Mouse (Mus musculus): ENCODE measurements around the gene Ift88. TPM values are rescaled to one million over a fixed set of nuclear protein-coding genes. Genes with fewer than 3 reads are reported as not detected.
A peak's percentile ranks its signal among the peaks of the same experiment; 100 is the strongest.

The Ift88 gene
- polyA plus RNA-seq, 1 experiment, result not detected

DNA sequence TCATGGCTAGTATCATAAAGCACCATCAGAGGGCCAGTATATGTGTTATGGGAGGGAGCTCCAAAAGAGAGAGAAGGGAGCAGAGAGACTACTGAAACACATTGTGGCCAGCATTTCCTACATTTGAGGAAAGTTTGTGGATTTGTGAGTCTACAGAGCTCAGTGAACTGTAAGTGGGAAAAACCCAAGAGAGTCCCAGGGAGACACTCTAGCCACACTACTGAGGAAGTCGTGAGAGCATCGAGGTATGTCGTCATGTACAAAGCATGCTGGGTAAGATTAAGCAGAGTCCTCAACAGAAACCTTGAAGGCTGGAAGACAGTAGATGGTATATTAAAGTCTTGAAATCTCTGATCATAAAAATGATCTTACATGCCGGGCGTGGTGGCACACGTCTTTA, 60.3 kb downstream of the Ift88 start:
- TF ChIP-seq TAL1 (IDR thresholded peaks at IDR 0.05; ENCODE audit: low read length) (no peak), GATA1 (IDR thresholded peaks at IDR 0.05; ENCODE audit: low read length) (no peak)

DNA sequence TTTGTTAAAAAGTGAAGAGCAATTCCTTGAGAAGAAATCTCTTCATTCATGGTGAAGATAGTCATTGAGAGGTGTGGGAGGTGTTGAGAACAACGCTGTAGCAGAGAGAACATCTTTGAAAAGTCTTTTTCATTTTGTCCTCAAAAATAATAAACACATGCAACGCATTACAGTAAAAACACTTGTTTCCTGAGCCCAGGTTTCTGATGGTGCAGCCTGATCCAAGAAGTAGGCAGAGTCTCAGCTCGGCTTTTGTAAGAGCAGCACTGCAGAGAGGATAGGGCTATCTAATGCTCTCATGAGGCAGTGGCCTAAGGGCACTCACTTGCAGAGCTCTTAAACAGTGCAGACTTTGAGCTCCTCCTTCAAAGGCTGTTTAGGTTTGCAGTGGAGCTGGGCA, 65.8 kb downstream of the Ift88 start:
- H3K27me3 ChIP-seq (ENCODE audit: control insufficient read depth), result no peaks in the 10 kb centered on the region
- TF ChIP-seq GATA1 (IDR thresholded peaks at IDR 0.05; ENCODE audit: low read length) (no peak), TAL1 (IDR thresholded peaks at IDR 0.05; ENCODE audit: low read length) (no peak)
- H3K4me3 ChIP-seq (replicated peaks), result no peak overlapping the region
- H3K36me3 ChIP-seq (ENCODE audit: control insufficient read depth), result no peaks in the 10 kb centered on the region
- H3K4me1 ChIP-seq (ENCODE audit: control insufficient read depth), result no peaks in the 10 kb centered on the region
- no peaks in the 10 kb centered on the region for H3K9me3 ChIP-seq (ENCODE audit: control insufficient read depth, low read length)

More for the DNA sequence above, 60.3 kb downstream of the Ift88 start:
- Histone ChIP-seq H3K36me3 (ENCODE audit: control insufficient read depth) (no peaks in the 10 kb centered on the region), H3K4me3 (replicated peaks) (no peak overlapping the region), H3K4me1 (ENCODE audit: control insufficient read depth) (no peaks in the 10 kb centered on the region), H3K27me3 (ENCODE audit: control insufficient read depth) (no peaks in the 10 kb centered on the region), H3K9me3 (ENCODE audit: control insufficient read depth, low read length) (no peaks in the 10 kb centered on the region)

DNA sequence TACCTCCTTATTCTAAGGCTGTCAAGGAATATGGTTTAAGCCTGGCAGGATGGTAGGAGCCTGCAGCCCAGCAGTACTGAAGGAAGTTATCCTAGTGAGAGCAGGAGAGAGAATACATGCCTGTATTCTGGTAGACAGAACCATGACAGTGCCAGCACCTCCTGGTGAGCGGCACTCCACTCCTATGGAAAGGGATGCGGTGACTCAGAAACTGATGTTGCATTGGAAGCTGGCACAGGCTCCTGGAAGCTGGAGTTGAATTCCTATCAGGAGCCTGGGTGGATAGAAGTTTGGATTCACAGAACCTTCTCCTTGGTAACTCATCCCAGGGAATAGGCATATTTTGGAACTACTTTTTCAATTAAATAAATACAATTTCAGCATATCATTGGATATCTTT, 70.0 kb downstream of the Ift88 start:
- no peak for TF ChIP-seq GATA1 (IDR thresholded peaks at IDR 0.05; ENCODE audit: low read length)
- no peak for TF ChIP-seq TAL1 (IDR thresholded peaks at IDR 0.05; ENCODE audit: low read length)
- H3K36me3 ChIP-seq (ENCODE audit: control insufficient read depth), result no peaks in the 10 kb centered on the region
- H3K9me3 ChIP-seq (ENCODE audit: control insufficient read depth, low read length), result no peaks in the 10 kb centered on the region
- no peak overlapping the region for H3K4me3 ChIP-seq (replicated peaks)
- no peaks in the 10 kb centered on the region for H3K27me3 ChIP-seq (ENCODE audit: control insufficient read depth)
- H3K4me1 ChIP-seq (ENCODE audit: control insufficient read depth), result no peaks in the 10 kb centered on the region

DNA sequence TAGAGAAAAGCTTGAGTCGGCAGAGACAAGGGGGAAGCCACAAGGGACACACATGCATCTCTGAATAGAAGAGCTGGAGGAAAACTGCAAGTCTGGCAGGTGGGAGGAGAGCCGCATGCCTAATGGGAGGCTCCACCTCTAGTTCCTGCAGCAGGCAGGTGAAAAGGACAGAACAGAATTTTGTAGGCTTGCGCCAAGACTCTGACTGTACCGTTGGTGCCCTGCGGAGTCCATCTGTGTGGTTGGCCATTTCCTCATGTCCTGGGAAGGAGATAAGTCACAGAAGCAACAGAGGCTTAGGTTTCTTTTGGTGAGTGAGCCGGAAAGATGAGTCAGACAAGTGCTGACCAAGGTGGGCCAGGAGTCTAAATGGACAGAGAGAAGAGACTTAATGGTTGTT, 79.9 kb downstream of the Ift88 start:
- H3K4me1 ChIP-seq (ENCODE audit: control insufficient read depth), result peaks cover 2% of the 10 kb centered on the region; the same call in 1 of the 2 replicates
- TF ChIP-seq GATA1 (IDR thresholded peaks at IDR 0.05; ENCODE audit: low read length) (no peak), TAL1 (IDR thresholded peaks at IDR 0.05; ENCODE audit: low read length) (no peak)

DNA sequence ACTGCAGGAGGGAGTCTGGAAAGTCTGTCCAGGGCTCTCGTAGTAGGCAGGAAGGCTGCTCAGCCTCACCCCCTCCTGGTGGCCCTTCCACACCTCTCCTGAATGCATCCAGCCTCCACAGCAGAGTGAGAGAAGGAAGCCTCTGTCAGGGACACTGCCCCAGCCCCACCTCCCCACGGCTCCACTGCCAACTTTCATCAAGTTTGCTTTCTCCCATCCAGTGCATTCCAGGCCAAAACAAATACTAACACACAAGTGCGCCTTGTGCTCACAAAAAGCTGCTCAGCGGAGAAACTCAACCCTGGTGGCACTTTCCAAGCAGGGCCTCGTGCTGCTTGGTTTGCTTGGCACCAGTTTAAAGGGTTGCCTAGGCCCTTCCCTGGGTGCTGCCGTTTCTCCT, 85.7 kb downstream of the Ift88 start:
- Histone ChIP-seq H3K4me3 (replicated peaks) (no peak overlapping the region), H3K36me3 (ENCODE audit: control insufficient read depth) (no peaks in the 10 kb centered on the region), H3K9me3 (ENCODE audit: control insufficient read depth, low read length) (no peaks in the 10 kb centered on the region), H3K27me3 (ENCODE audit: control insufficient read depth) (no peaks in the 10 kb centered on the region), H3K4me1 (ENCODE audit: control insufficient read depth) (no peaks in the 10 kb centered on the region)
- TF ChIP-seq GATA1 (IDR thresholded peaks at IDR 0.05; ENCODE audit: low read length) (no peak), TAL1 (IDR thresholded peaks at IDR 0.05; ENCODE audit: low read length) (no peak)

More for the DNA sequence above, 79.9 kb downstream of the Ift88 start:
- no peaks in the 10 kb centered on the region for H3K9me3 ChIP-seq (ENCODE audit: control insufficient read depth, low read length)
- no peaks in the 10 kb centered on the region for H3K27me3 ChIP-seq (ENCODE audit: control insufficient read depth)
- no peaks in the 10 kb centered on the region for H3K36me3 ChIP-seq (ENCODE audit: control insufficient read depth)
- H3K4me3 ChIP-seq (replicated peaks), result no peak overlapping the region

DNA sequence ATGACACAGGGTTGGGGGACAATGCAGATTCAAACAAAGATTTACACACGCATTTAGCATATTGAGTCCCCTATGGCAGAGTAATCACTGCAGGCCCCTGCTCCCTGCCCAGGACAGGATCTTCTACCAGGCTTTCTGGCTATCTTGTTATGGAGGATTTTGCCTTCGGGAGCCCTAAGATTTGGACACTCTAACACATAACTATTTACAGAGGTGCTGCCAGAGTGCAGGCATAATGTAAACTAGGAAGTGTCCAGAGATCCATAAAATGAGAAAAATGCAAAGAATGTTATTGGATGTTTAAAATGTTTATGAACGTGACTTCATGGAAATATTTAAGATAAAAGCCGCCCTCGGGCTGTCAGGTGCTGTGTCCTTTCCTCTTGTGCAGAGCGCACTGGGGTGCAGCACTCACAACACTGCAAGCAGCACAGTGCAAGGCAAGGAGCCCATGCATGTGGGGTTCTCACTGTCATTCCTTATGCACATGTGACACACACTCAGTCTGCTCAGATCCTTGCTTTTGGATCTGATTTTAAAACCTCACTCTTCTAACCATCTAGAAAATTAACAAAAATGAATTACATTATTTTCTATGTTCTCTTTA, 91.4 kb downstream of the Ift88 start:
- no peak for TF ChIP-seq GATA1 (IDR thresholded peaks at IDR 0.05; ENCODE audit: low read length)
- no peak for TF ChIP-seq TAL1 (IDR thresholded peaks at IDR 0.05; ENCODE audit: low read length)
- Histone ChIP-seq H3K27me3 (ENCODE audit: control insufficient read depth) (no peaks in the 10 kb centered on the region), H3K36me3 (ENCODE audit: control insufficient read depth) (no peaks in the 10 kb centered on the region), H3K9me3 (ENCODE audit: control insufficient read depth, low read length) (no peaks in the 10 kb centered on the region), H3K4me1 (ENCODE audit: control insufficient read depth) (no peaks in the 10 kb centered on the region), H3K4me3 (replicated peaks) (no peak overlapping the region)

DNA sequence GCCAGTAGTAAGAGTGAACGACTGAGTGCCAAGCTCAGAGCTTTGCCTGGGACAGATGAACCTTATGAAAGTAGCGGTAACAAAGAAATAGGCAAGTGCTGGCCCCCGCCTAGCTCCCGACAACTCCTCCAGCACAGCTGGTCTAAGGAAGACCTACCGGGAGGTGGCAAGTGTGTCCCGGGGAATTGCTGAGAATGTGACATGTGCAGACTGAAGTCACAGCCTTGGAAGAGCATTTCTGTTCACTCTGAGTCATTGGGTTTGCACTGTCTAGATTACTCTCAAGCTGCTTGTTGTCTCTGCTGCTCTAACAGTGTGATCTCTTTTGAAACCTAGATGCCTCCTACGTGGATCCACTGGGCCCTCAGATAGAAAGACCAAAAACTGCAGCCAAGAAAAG, 93.1 kb downstream of the Ift88 start:
- H3K9me3 ChIP-seq (ENCODE audit: control insufficient read depth, low read length), result no peaks in the 10 kb centered on the region
- no peaks in the 10 kb centered on the region for H3K27me3 ChIP-seq (ENCODE audit: control insufficient read depth)
- no peak overlapping the region for H3K4me3 ChIP-seq (replicated peaks)
- no peaks in the 10 kb centered on the region for H3K4me1 ChIP-seq (ENCODE audit: control insufficient read depth)
- TF ChIP-seq GATA1 (IDR thresholded peaks at IDR 0.05; ENCODE audit: low read length), result no peak
- no peak for TF ChIP-seq TAL1 (IDR thresholded peaks at IDR 0.05; ENCODE audit: low read length)
- no peaks in the 10 kb centered on the region for H3K36me3 ChIP-seq (ENCODE audit: control insufficient read depth)

DNA sequence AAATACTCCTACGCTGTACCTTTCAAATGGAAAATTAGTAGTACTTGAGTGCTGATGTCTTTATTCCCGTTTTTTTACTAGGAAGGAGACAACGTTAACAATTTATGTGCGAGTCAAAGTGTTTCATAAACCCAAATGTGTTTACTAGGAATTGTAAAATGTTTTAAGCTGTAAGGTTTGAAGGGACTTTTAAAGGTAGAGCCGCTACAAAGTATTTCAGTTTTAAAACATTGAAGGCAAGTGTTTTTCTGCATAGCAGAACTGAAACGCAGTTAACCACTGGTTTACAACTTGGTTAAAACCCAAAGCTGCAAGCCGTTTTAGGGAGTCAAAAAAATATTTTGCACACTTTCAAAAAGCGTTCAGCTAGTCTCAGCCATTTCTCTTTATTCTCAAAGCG, 99.9 kb downstream of the Ift88 start:
- H3K27me3 ChIP-seq (ENCODE audit: control insufficient read depth), result peaks cover 60% of the 10 kb centered on the region

DNA sequence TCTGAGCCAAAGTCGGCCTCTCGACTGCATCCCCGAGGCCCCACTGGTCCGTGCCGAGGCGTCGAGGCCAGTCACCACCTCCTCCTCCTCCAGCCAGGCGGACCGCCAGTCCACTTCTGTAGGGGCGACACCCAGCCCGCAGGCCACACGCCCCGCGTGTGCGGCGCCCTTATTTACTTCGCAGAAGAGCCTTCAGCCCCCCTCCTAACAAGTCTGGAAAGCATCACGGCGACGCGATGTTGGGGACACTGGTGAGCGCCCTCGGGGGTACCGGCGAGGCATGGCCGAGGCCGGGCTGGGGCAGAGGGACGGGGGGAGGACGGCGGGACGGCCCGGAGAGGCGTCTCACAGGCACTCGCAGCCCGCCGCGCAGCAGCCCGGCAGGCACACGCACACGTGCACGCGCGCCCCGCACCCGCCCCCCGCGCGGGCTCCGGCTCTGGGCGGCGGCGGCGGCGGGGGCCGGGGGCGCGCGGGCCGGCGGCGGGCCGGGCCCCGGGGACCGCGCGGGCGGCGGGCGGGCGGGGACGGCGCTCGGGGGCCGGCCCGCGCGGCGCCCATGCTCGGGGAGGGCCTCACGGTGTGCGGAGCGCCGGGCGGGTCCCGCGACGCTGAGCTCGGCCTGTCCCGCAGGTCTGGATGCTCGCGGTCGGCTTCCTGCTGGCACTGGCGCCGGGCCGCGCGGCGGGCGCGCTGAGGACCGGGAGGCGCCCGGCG, 101.0 kb downstream of the Ift88 start, which contains the start of gene Il17d:
TSS of gene Il17d (plus strand) at position 107 of the 717 bp plus-strand sequence.
- peaks cover 65% of the 10 kb centered on the region for H3K27me3 ChIP-seq (ENCODE audit: control insufficient read depth)
- H3K4me1 ChIP-seq (ENCODE audit: control insufficient read depth), result peaks cover 15% of the 10 kb centered on the region
- H3K36me3 ChIP-seq (ENCODE audit: control insufficient read depth), result no peaks in the 10 kb centered on the region
- no peak for TF ChIP-seq TAL1 (IDR thresholded peaks at IDR 0.05; ENCODE audit: low read length)
- TF ChIP-seq GATA1 (IDR thresholded peaks at IDR 0.05; ENCODE audit: low read length), result no peak
- H3K9me3 ChIP-seq (ENCODE audit: control insufficient read depth, low read length), result peaks cover 14% of the 10 kb centered on the region
- peak within 1 kb of the TSS; percentile 58 for H3K4me3 ChIP-seq (replicated peaks)

More for the DNA sequence above, 99.9 kb downstream of the Ift88 start:
- Histone ChIP-seq H3K4me3 (replicated peaks) (no peak overlapping the region), H3K4me1 (ENCODE audit: control insufficient read depth) (peaks cover 15% of the 10 kb centered on the region), H3K9me3 (ENCODE audit: control insufficient read depth, low read length) (peaks cover 14% of the 10 kb centered on the region), H3K36me3 (ENCODE audit: control insufficient read depth) (no peaks in the 10 kb centered on the region)
- TF ChIP-seq TAL1 (IDR thresholded peaks at IDR 0.05; ENCODE audit: low read length) (no peak), GATA1 (IDR thresholded peaks at IDR 0.05; ENCODE audit: low read length) (no peak)

Measured in erythroblast, embryonic 14.5 days (primary cell).